Mouse (Mus musculus) ES-CJ7 (cell line): ENCODE results near the gene Mrm1.

ENCODE experiments used
- DNase-seq: peaks from one replicate; pipeline ENCODE4 v3.0.0; 2011; ENCODE audit warnings: low read depth, low spot score

Mrm1 gene

DNA sequence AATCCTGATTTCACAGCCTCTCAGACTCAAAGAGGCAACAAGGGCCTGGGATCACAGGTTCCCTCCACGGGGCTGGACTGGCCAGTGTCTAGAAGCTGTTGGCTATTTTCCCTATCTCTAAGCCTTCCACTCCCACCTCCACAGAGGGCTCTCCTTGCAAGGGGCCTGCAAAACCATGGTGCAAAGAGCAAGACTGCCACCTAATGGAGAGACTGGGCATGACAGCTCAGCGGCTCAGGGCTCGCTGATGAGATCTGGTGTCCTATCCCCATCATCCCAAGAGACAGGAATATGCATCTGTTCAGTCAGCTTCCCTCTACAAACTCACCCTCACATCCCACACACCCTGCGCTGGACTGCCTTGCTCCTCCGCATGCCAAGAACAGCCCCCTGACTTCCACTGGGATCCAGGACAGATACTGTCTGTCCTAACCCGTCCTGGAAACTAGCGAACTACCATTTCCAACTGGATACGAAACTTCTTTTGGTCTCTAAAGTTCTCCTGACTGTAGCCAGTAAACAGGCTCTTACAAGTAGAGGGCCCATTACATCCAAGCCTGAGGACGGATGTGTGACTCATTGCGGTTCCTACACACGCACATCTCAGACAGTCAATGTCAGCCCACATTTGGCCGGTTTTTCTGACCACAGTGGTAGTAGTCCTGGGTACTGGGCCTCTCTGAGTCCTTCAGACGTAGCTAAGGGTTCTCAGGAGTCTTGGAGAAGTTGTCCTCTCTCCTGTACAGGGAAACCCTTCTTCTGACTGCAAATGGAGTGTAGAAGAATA is 5.4 kb downstream of the Mrm1 start:
- peak; percentile 81 for DNase-seq

DNA sequence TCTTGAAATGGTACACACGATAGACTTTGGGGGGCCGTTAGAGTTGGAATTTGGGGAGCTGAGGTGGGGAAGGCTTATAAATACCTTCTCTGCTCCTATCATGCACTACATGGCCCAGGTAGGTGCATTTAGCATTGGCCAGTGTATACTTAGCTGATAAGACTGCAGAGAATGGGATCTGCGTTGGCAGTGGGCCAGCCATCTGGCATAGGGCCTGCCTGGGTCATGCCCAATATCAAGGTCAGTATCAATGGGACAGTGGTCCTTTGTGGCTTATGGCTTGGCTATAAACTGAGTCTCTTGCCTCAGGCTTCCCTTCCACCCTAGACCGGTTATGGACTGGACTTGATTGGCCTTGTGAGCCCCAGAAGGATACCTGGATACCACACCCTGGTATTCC is 14.9 kb downstream of the Mrm1 start:
- DNase-seq: no peak

DNA sequence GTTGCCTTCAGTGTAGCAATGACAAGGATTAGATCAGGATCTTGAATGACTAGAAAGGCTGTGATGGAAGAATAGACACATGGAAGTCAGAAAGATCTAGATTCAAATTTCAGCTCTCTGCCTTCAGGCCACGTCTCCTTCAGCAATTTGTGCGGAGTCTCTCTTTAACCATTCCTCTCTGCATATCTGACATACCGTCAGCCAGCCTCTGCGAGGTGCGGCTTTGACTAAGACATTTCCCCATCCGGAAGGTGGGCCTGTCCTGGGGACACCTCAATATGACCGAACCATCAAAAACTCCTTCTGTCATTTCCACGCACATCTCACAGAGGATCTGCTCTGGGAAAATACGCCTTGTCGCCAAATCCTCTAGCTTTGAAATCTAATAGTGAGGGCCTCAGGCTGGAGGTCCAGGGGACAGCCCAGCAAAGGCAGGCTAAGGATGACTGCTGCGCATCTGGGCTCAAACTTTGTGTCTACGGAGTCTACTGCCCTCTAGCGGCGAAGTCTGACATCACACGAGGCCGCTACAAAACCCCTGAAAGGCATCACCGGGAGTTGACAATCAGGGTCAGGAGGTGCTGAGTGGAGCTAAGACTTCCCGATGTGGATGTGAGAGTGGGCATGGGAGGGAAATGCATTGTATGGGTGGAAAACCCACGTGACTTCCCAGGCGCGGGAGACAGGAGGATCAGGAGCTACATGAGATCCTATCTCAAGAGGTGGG is 21.5 kb downstream of the Mrm1 start:
- peak; percentile 86 for DNase-seq

DNA sequence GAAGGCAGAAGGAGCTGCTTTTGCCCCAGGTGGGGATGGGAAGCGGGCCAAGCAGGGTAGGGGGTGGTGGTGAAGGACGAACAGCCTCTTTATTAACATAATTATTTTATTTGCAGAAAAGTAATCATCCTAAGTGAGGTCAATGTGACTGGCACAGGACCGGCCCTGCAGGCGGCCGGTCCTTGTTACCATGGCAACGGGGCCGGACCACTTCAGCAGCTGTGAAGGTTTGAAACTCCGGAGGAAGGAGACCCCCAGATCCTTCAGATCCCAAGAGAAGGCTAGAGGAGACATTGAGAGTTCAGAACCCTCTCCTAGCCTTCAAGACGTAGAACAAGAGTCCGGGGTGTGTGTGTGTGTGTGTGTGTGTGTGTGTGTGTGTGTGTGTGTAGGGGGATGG is 22.3 kb downstream of the Mrm1 start:
- no peak for DNase-seq

DNA sequence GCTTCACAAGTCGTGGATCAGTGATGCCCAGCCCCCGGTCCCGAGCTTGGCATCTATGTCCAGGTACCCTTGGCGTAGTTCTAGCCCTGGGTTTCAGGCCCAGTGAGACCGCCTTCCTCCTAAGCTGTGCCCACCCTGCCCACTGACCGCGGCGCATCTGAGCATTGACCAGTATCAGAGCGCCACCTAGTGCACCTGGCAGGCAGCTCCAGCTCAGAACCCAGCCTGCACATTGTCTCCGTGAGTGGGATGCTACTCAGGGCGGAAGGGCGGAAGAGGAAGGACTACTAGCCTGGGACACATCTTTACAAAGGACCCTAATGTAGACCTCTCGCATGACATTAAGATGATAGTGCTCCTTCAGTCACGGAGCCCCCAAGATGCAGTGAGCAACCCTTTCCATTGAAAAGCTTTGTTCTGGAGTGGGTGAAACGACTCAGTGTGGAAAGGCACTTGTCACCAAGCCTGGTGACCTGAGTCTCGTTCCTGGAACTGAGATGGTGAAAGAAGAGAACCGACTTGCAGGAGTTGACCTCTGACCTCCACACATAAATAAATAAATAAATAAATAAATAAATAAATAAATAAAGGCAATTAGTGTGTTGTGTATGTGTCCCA is 24.7 kb downstream of the Mrm1 start:
- DNase-seq: peak; percentile 74

DNA sequence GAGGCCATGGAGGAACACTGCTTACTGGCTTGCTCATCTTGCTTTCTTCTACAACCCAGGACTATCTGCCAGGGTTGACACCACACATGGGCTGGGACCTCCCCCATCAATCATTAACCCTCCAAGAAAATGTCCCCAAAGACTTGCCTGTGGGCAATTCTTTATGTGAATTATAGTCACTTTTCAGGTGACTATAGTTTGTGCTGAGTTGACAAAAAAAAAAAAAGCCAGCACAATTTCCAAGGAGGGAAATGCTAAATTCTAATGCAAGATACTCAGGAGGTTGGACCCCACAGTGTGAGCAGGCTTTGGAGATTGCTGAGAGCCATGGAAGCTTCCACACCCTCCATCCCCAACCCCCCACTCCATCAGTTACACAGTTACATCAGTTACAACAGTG is 25.8 kb downstream of the Mrm1 start:
- no peak for DNase-seq

DNA sequence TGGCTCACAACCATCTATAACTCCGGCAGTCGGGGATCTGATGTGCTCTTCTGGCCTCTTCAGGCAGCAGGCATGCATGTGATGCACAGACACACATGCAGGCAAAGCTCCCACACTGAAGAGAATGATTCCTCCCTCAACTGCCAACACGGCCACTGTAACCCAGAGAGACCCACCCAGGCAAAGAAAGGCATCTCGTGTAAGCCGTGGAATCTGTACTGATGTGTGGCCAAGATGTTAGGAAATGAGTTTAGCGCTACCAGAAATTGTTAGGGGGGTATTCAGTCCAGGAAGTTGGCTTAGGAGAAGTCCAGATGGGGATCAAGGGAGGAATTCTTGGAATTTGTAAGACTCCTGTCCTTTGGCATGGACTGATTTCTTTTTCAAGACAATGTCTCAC is 28.9 kb downstream of the Mrm1 start:
- no peak for DNase-seq

DNA sequence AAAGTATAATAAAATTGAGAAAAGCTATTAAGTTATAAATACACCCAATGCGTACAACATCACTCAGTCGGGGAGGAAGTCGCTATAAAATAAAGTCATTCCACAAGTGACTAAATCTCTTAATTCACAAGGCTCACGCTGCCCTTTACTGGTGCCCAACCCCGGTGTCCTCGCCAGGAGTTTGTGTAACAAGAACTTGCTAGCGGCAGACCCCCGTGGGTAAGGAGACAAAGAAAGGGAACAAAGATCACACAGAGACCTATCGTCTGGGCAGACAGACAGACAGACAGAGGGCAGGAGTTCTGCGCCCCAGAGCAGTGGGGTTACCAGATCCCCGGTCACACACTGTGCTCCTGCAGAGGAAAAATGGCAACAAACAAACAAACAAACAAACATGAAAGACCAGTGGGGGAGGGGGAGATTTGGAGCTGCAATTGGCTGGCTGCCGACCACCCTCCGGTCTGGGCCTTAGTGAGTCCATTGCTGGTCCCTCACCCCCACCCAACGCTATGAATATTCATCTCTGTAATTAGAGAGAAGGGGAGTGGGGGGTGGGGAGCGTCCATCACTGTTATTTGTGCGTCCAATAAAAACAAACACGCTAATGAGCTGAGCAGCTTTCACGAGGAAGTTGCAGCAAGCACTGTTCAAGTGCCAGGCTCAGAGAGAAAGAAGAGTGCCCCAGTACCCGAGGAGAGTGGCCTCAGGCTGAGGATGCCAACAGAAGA is 39.0 kb downstream of the Mrm1 start:
- DNase-seq: peak; percentile 36

DNA sequence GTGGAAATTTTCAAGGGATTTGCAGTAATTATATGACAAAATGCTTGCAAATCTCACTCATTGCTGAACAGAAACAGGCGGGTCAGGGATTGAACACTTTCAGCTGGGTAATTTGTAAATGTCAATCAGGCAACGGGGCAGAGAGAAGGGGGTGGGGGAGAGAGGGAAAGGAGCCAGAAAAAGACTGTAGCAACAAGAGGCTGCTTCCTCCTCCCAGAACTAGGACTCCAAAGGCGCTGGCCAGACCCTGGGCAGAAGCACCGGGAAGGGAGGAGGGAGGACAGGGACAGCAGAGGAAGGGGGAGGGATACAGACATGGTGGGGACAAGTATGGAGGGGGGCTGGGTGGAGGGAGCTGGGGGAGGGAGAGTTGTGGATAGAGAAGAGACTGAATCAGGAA is 43.8 kb downstream of the Mrm1 start:
- DNase-seq: no peak

DNA sequence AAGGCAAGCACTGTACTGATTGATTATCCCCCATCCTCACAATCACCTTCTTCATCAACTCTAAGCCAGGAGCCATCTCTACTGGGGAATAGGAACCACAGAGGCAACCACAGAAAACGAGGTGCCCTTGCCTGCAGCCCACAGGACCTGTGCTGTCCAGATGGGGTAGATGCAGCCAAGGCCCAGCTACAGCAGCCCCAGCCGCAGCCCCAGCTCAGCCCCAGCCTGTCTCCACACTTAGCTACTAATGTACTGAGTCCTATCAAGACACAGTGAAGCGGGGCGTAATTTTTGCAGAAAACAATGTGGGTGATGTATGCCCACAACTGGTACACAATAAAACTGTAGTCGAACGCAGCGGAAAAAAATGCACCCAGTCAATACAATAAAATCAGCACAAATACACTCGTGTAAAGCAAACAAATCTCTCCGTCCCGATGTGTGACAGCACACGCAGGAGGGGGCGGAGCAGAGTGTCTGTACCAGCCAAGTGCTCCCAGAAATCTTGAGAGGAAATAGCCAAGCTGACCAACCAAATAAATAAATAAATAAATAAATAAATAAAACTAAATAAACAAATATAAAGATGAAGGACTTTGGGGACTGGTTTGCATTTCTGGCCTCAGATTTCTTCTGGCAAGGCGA is 44.3 kb downstream of the Mrm1 start:
- DNase-seq: no peak

DNA sequence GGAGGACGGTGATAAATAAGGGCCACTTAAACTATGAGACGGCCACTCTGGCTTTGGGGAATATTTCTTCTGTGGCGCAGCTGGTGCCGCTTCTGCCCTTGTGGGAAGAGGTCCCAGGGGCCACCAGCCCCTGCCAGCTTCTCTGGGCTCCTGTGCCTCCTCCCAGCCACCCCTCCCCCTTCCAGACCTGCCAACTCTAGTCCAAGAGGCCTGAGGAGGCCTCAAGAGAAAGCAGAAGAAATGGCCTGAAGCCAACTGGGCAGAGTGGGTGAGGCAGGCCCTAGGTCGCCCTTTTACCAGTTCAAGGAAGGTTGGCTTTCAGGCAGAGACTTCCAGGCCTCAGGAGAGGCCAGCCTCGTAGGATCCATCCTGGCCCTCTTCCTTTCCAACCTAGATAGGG is 51.4 kb downstream of the Mrm1 start:
- no peak for DNase-seq

DNA sequence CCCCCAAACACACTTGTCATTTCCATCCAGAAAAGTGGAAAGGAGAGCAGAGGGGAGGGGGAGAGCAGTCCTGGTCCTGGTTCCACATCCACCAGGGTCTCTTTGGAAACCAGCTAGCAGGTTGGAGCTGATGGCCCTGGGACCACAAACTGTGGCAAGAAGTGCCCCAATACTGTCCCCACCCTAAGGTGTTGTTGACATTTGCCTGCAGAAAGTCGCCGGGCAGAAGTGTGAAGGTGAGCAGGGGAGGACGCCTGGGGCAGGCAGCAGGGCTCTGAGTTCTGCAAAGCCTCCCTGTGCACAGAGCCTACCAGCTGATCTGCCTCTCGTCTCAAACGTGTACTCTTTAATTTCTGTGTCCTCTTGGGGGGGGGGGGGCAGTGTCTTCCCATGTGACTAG is 54.2 kb downstream of the Mrm1 start:
- DNase-seq: no peak

DNA sequence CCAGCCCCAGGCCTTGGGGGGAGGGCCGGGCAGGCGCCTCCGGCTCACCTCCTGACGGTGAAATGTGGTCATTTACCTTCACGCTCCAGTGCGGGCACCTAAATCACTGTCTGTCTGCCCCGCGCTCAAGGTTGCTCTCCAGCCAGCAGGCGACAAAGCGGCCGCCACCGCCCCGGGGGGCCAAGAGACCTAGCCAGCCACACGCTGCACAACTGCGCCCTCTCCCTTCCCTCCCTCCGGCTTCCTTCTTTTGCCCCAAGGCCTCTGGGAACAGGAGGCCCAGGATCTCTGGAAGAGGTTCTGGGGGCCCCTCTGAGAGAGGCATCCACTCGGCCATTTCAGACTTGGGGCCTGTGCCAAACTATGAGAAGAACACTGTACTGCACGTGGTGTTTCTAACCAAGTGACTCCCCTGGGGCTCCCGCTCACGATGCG is 54.8 kb downstream of the Mrm1 start:
- peak; percentile 14 for DNase-seq

DNA sequence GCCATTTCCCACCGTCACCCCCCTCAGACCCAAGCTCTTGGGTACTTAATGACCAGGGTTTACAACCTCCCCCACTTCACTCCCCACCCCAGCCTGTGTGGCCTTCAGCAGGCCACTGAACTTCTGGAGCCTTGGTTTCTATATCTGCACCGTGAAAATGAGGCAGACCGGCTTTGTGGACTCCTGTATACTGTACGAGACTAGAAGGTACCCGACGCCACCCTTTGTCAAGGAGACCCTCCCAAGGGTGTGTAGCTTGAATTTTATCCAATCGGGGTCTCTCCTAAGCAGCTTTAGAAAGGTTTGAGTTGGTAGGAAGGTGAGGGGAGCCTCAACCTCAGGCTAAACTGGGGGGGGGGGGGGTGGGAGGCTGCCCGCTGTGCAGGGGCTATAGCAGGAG is 55.2 kb downstream of the Mrm1 start:
- no peak for DNase-seq
